ENCODE assay signal across 8 mouse cellular contexts in the genomic region with DNA sequence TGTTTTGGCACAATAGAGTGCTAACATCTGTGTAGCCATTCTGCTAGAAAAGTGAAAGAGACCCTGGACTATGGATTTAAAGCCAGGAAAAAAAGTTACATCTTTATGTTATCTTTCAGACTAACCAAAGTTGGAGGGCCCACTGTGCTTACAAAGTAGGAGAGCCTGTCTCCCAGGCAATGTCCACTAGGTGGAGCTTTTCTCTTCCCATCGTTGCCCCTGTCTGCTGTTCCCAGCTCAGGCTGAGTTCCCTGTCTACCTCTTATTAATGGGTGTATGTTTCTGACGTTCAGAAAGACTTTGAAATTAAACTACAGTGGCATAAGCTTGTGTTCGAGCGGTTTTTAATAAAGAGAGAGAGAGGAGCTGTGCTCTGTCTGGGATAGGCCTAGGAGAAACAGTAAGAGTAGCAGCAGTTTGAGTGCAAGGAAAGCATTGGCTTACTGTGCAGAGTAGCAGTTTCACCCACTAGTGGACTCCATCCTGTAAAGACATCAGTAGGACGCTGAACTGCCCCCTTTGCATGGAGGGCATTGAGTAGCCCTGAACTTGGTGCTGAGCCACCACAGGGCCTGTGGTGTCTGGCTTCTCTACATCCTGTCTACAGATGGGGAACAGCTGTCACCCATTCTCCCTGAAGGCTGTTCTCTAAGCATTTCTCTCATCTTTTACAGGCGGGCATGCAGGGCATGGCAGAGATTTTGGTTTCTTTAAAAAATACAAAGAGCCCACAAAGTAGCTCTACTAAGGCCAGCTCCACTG. TPM values are rescaled to one million over a fixed set of nuclear protein-coding genes. Genes with fewer than 3 reads are reported as not detected.
DNase-seq lines count a peak whose midpoint lies in the region; ATAC-seq and TF ChIP-seq lines count a peak whose summit lies in the region.

No protein-coding gene starts in this region.

- DNase-seq in 416B (ENCODE audit: low read depth): peak; percentile 59
- peak; percentile 29 for DNase-seq in c-Kit-positive CD71-positive TER-119-negative erythroid progenitor cells, embryonic 14.5 days (ENCODE audit: low read depth)
- peak; percentile 70 for DNase-seq in forebrain, postnatal 0 days
- DNase-seq in left cerebral cortex, postnatal 25 days (ENCODE audit: low spot score in 2 of 2): peak; percentile 49 to 63
- peak; percentile 53 for DNase-seq in thymus, postnatal 4 days

- WGBS in forebrain, postnatal 0 days: 56% methylated on average over 6 of the region's 6 CpGs
- WGBS in hindbrain, embryonic 15.5 days: 61% methylated on average over 6 of the region's 6 CpGs
- WGBS in midbrain, embryonic 16.5 days: 59% methylated on average over 6 of the region's 6 CpGs

- H3K4me2 ChIP-seq in forebrain, postnatal 0 days (ENCODE audit: low read depth): no peak overlapping the region
- H3K4me2 ChIP-seq in hindbrain, embryonic 15.5 days: no peak overlapping the region
- H3K4me2 ChIP-seq in midbrain, embryonic 16.5 days (ENCODE audit: low read length): no peak overlapping the region

- intact Hi-C loops in left cerebral cortex, postnatal 25 days (cut with DNase I): loop anchor here (2.0 to 5.0 kb wide), 2 partner anchors 351 to 890 kb away; no protein-coding TSS in a partner anchor

- no peaks in the 10 kb centered on the region for H3K27me3 ChIP-seq in E14TG2a.4 (ENCODE audit: insufficient read depth, low read length)
- H3K27me3 ChIP-seq in forebrain, postnatal 0 days (ENCODE audit: insufficient read depth, low read length): no peaks in the 10 kb centered on the region
- no peaks in the 10 kb centered on the region for H3K27me3 ChIP-seq in hindbrain, embryonic 15.5 days
- no peaks in the 10 kb centered on the region for H3K27me3 ChIP-seq in midbrain, embryonic 16.5 days (ENCODE audit: control insufficient read depth, insufficient read depth, low read depth, low read length)

- H3K36me3 ChIP-seq in E14TG2a.4 (ENCODE audit: insufficient read depth, low read length): peaks cover 99% of the 10 kb centered on the region
- H3K36me3 ChIP-seq in forebrain, postnatal 0 days (ENCODE audit: insufficient read depth): peaks cover 55% of the 10 kb centered on the region
- peaks cover 39% of the 10 kb centered on the region for H3K36me3 ChIP-seq in hindbrain, embryonic 15.5 days
- H3K36me3 ChIP-seq in midbrain, embryonic 16.5 days (ENCODE audit: control insufficient read depth, insufficient read depth, low read length): peaks cover 17% of the 10 kb centered on the region; the same call in 1 of the 2 replicates

- no peak overlapping the region for H3K27ac ChIP-seq in forebrain, postnatal 0 days (ENCODE audit: low read depth, low read length)
- no peak overlapping the region for H3K27ac ChIP-seq in hindbrain, embryonic 15.5 days (replicated peaks)
- no peak overlapping the region for H3K27ac ChIP-seq in midbrain, embryonic 16.5 days (ENCODE audit: low read length)

- H3K9ac ChIP-seq in forebrain, postnatal 0 days: no peak overlapping the region
- H3K9ac ChIP-seq in hindbrain, embryonic 15.5 days: no peak overlapping the region
- H3K9ac ChIP-seq in midbrain, embryonic 16.5 days (ENCODE audit: low read depth, low read length): no peak overlapping the region

- peak; percentile 83 for TF ChIP-seq CTCF in E14TG2a.4 (conservative IDR thresholded peaks at IDR 0.05; ENCODE audit: low read length)
- peak; percentile 83 for TF ChIP-seq CTCF in forebrain, postnatal 0 days (IDR thresholded peaks at IDR 0.05; ENCODE audit: low read depth)

- ATAC-seq in forebrain, postnatal 0 days: peak; percentile 87
- ATAC-seq in hindbrain, embryonic 15.5 days (ENCODE audit: low FRiP score, low read depth): peak; percentile 69; the same call in 1 of the 2 replicates
- peak; percentile 78; the same call in 1 of the 2 replicates for ATAC-seq in midbrain, embryonic 16.5 days

- peaks cover 51% of the 10 kb centered on the region for H3K4me1 ChIP-seq in E14TG2a.4 (replicated peaks; ENCODE audit: low read depth, low read length)
- no peaks in the 10 kb centered on the region for H3K4me1 ChIP-seq in forebrain, postnatal 0 days (ENCODE audit: insufficient read depth)
- no peaks in the 10 kb centered on the region for H3K4me1 ChIP-seq in hindbrain, embryonic 15.5 days (replicated peaks)
- H3K4me1 ChIP-seq in midbrain, embryonic 16.5 days (ENCODE audit: control insufficient read depth, insufficient read depth, low read length): no peaks in the 10 kb centered on the region

- no peak overlapping the region for H3K4me3 ChIP-seq in E14TG2a.4 (replicated peaks; ENCODE audit: low read length)
- no peak overlapping the region for H3K4me3 ChIP-seq in forebrain, postnatal 0 days (ENCODE audit: low read depth, low read length)
- H3K4me3 ChIP-seq in hindbrain, embryonic 15.5 days: no peak overlapping the region
- no peak overlapping the region for H3K4me3 ChIP-seq in midbrain, embryonic 16.5 days (ENCODE audit: low read depth, low read length)

- no peaks in the 10 kb centered on the region for H3K9me3 ChIP-seq in E14TG2a.4 (ENCODE audit: low read length)
- H3K9me3 ChIP-seq in forebrain, postnatal 0 days (ENCODE audit: low read length): no peaks in the 10 kb centered on the region
- H3K9me3 ChIP-seq in hindbrain, embryonic 15.5 days: no peaks in the 10 kb centered on the region
- H3K9me3 ChIP-seq in midbrain, embryonic 16.5 days (replicated peaks; ENCODE audit: control insufficient read depth, low read length, poor library complexity, severe bottlenecking): no peaks in the 10 kb centered on the region

RNA-seq across cellular contexts. Expression of a gene that starts 11.4 kb away (rescaled TPM):
- 11.8 and 13.8 TPM in 2 replicates for total RNA-seq in forebrain, postnatal 0 days (2014; rRNA removed)
- polyA plus RNA-seq in forebrain, postnatal 0 days (2015; fragmentation: Nextera tagmentation; extraction: Ambion mirVana): 14.4 and 15.2 TPM in 2 replicates
- polyA plus RNA-seq in hindbrain, embryonic 15.5 days (2015; fragmentation: Nextera tagmentation; extraction: Ambion mirVana): 12.1 and 13.3 TPM in 2 replicates
- 1 to 10 TPM; 7.5 to 7.9 TPM for total RNA-seq in left cerebral cortex, postnatal 25 days (2021)
- polyA plus RNA-seq in midbrain, embryonic 16.5 days (2015; fragmentation: Nextera tagmentation; extraction: Ambion mirVana): 13.4 and 13.8 TPM in 2 replicates

RNA-seq across cellular contexts. Expression of a gene that starts 11.5 kb away (rescaled TPM):
- total RNA-seq in forebrain, postnatal 0 days (2014; rRNA removed): 24.6 and 25.0 TPM in 2 replicates
- polyA plus RNA-seq in forebrain, postnatal 0 days (2015; fragmentation: Nextera tagmentation; extraction: Ambion mirVana): 6.8 and 9.3 TPM in 2 replicates
- 11.5 and 12.2 TPM in 2 replicates for polyA plus RNA-seq in hindbrain, embryonic 15.5 days (2015; fragmentation: Nextera tagmentation; extraction: Ambion mirVana)
- total RNA-seq in left cerebral cortex, postnatal 25 days (2021): 10 to 100 TPM; 21.9 to 22.5 TPM
- 13.1 and 14.1 TPM in 2 replicates for polyA plus RNA-seq in midbrain, embryonic 16.5 days (2015; fragmentation: Nextera tagmentation; extraction: Ambion mirVana)
